Mouse (Mus musculus) limb, embryonic 14.5 days (tissue): ENCODE data around the gene Zfp473. TPM values are rescaled to one million over a fixed set of nuclear protein-coding genes. Genes with fewer than 3 reads are reported as not detected.

Experiments used
- ATAC-seq: fragments of 200-750 bp; cut with Nextera tagmentation; 2 replicates; pipeline ENCODE4 v1.8.0; 2017; ENCODE audit warnings: low read depth, moderate number of reproducible peaks, moderate TSS enrichment; ENCODE audit not compliant: low FRiP score
- DNase-seq: peaks from one replicate; pipeline ENCODE4 v3.0.0-alpha.2; 2015; ENCODE audit warnings: low spot score
- H3K27ac ChIP-seq: fragments of 300-500 bp; sonication (generic); replicated peaks from 2 replicates; pipeline ENCODE4 v1.5.1; 2014; ENCODE audit warnings: low read depth, mild to moderate bottlenecking, low read length, moderate library complexity, mixed read lengths
- H3K27me3 ChIP-seq: fragments of 300-500 bp; sonication (generic); 2 replicates; pipeline ENCODE4 v1.6.1; 2014; ENCODE audit warnings: low read length, mixed read lengths; ENCODE audit not compliant: control insufficient read depth, insufficient read depth
- H3K36me3 ChIP-seq: fragments of 300-500 bp; sonication (generic); 2 replicates; pipeline ENCODE4 v1.6.1; 2014; ENCODE audit warnings: mild to moderate bottlenecking, low read length, moderate library complexity, mixed read lengths; ENCODE audit not compliant: control insufficient read depth, insufficient read depth
- H3K4me1 ChIP-seq: fragments of 300-500 bp; sonication (generic); 2 replicates; pipeline ENCODE4 v1.6.1; 2014; ENCODE audit warnings: antibody characterized with exemption, low read length, mixed read lengths; ENCODE audit not compliant: control insufficient read depth, insufficient read depth
- H3K4me2 ChIP-seq: fragments of 300-500 bp; sonication (generic); replicated peaks from 2 replicates; pipeline ENCODE4 v1.6.1; 2014; ENCODE audit warnings: low read depth, mild to moderate bottlenecking, low read length, moderate library complexity; ENCODE audit not compliant: severe bottlenecking
- H3K4me3 ChIP-seq: fragments of 300-500 bp; sonication (generic); replicated peaks from 2 replicates; pipeline ENCODE4 v1.5.1; 2014; ENCODE audit warnings: low read length
- H3K9ac ChIP-seq: fragments of 300-500 bp; sonication (generic); 2 replicates; pipeline ENCODE4 v1.6.1; 2014; ENCODE audit warnings: mild to moderate bottlenecking, low read depth, low read length, moderate library complexity; ENCODE audit not compliant: severe bottlenecking
- H3K9me3 ChIP-seq: fragments of 300-500 bp; sonication (generic); 2 replicates; pipeline ENCODE4 v1.6.1; 2016; ENCODE audit warnings: low read length; ENCODE audit not compliant: control insufficient read depth
- POLR2A ChIP-seq: fragments of 200-500 bp; IDR thresholded peaks from 2 replicates; pipeline ENCODE4 v1.8.0; 2012; ENCODE audit warnings: inconsistent platforms, mild to moderate bottlenecking, moderate library complexity, borderline replicate concordance; ENCODE audit not compliant: insufficient read depth, insufficient read length; ENCODE audit errors: extremely low read depth
- WGBS: fragments of 180-500 bp; shearing (Covaris S2); extraction: QIAGEN DNeasy Blood & Tissue Kit; methylation state at CpG from one replicate; pipeline ENCODE4 v1.1.7; 2014; 5-methylcytosine and 5-hydroxymethylcytosine counted together
- polyA plus RNA-seq, 2 experiments: library from polyadenylated mRNA; depleted of rRNA in 1 of 2; stranded (reverse) in 1 of 2; unstranded in 1 of 2; fragments of >200 nt; fragmentation: Nextera tagmentation in 1 of 2; extraction: Ambion mirVana in 1 of 2; gene quantifications; 2 replicates each; pipeline versions ENCODE4 v1.2.1 to v1.2.3; 2012 to 2014

The Zfp473 gene
- polyA plus RNA-seq, 2 experiments: 1.4 to 1.6 TPM

GRCm38 (mm10) chr7:44741361-44741760 lies 9.5 kb downstream of the Zfp473 start:
- 80% methylated on average over 8 of the region's 8 CpGs for WGBS
- Histone ChIP-seq H3K36me3 (no peaks in the 10 kb centered on the region), H3K9ac (no peak overlapping the region), H3K4me2 (no peak overlapping the region), H3K27me3 (no peaks in the 10 kb centered on the region), H3K9me3 (no peaks in the 10 kb centered on the region), H3K27ac (no peak overlapping the region), H3K4me3 (no peak overlapping the region), H3K4me1 (0 out of 2 replicates have a peak, but pooled peaks cover 6% of the 10 kb centered on the region)
- ATAC-seq (no peak), DNase-seq (no peak)
- TF ChIP-seq POLR2A: no peak

- no peaks in the 10 kb centered on the region for H3K27me3 ChIP-seq
- TF ChIP-seq POLR2A: no peak
- H3K4me2 ChIP-seq: no peak overlapping the region
- H3K36me3 ChIP-seq: peaks cover 5% of the 10 kb centered on the region; the same call in 1 of the 2 replicates
- no peak overlapping the region for H3K4me3 ChIP-seq
- H3K27ac ChIP-seq: no peak overlapping the region
- H3K9ac ChIP-seq: no peak overlapping the region
- ATAC-seq: no peak
- no peaks in the 10 kb centered on the region for H3K4me1 ChIP-seq
- no peak for DNase-seq
- WGBS: 89% methylated on average over 9 of the region's 9 CpGs
- no peaks in the 10 kb centered on the region for H3K9me3 ChIP-seq
These were observed 17.1 kb downstream of the Zfp473 start for GRCm38 (mm10) chr7:44733723-44734122.

GRCm38 (mm10) chr7:44728082-44728975 lies 22.5 kb downstream of the Zfp473 start:
- no peak overlapping the region for H3K4me2 ChIP-seq
- H3K4me3 ChIP-seq: no peak overlapping the region
- no peaks in the 10 kb centered on the region for H3K9me3 ChIP-seq
- no peak for TF ChIP-seq POLR2A
- no peak for DNase-seq
- H3K36me3 ChIP-seq: peaks cover 5% of the 10 kb centered on the region; the same call in 1 of the 2 replicates
- no peaks in the 10 kb centered on the region for H3K4me1 ChIP-seq
- H3K27me3 ChIP-seq: no peaks in the 10 kb centered on the region
- 88% methylated on average over 11 of the region's 11 CpGs for WGBS
- no peak overlapping the region for H3K27ac ChIP-seq
- ATAC-seq: no peak
- no peak overlapping the region for H3K9ac ChIP-seq

- H3K4me3 ChIP-seq: no peak overlapping the region
- H3K4me2 ChIP-seq: no peak overlapping the region
- no peak for TF ChIP-seq POLR2A
- ATAC-seq (no peak), DNase-seq (no peak)
- no peaks in the 10 kb centered on the region for H3K4me1 ChIP-seq
- no peak overlapping the region for H3K27ac ChIP-seq
- peaks cover 3% of the 10 kb centered on the region; the same call in 1 of the 2 replicates for H3K36me3 ChIP-seq
- 59% methylated on average over 5 of the region's 5 CpGs for WGBS
- H3K9me3 ChIP-seq: no peaks in the 10 kb centered on the region
- no peaks in the 10 kb centered on the region for H3K27me3 ChIP-seq
- H3K9ac ChIP-seq: no peak overlapping the region
These were observed 23.7 kb downstream of the Zfp473 start for GRCm38 (mm10) chr7:44727151-44727550.

- Histone ChIP-seq H3K36me3 (no peaks in the 10 kb centered on the region), H3K9me3 (no peaks in the 10 kb centered on the region), H3K4me2 (no peak overlapping the region), H3K4me3 (no peak overlapping the region), H3K27ac (no peak overlapping the region), H3K9ac (no peak overlapping the region), H3K4me1 (no peaks in the 10 kb centered on the region), H3K27me3 (no peaks in the 10 kb centered on the region)
- TF ChIP-seq POLR2A: no peak
- DNase-seq (peak; percentile 17), ATAC-seq (no peak)
- 70% methylated on average over 6 of the region's 6 CpGs for WGBS
These were observed 24.5 kb downstream of the Zfp473 start for GRCm38 (mm10) chr7:44726343-44726742.
